Mouse (Mus musculus) spleen, adult 2 months (tissue): ENCODE measurements around the gene Kcmf1.

Experiments used
- CTCF ChIP-seq: fragments of 200-500 bp; IDR thresholded peaks from 2 replicates; pipeline ENCODE4 v1.5.1; 2011; ENCODE audit warnings: mild to moderate bottlenecking, inconsistent platforms; ENCODE audit not compliant: insufficient read depth, insufficient read length, insufficient replicate concordance; ENCODE audit errors: extremely low read depth
- POLR2A ChIP-seq: fragments of 200-500 bp; IDR thresholded peaks from 2 replicates; pipeline ENCODE4 v1.6.1; 2011; ENCODE audit warnings: low read depth, low read length, inconsistent platforms

GRCm38 (mm10) chr6:72918510-72919033, 18.8 kb upstream of the Kcmf1 start:
- TF ChIP-seq CTCF (no peak), POLR2A (no peak)
